Mouse (Mus musculus) liver, embryonic 12.5 days (tissue): ENCODE data around the gene Chd9. TPM values are rescaled to one million over a fixed set of nuclear protein-coding genes. Genes with fewer than 3 reads are reported as not detected.
"Not testable (repeated sequence)": the region's sequence is repeated elsewhere in the genome, so short reads cannot be mapped to it uniquely, and the experiment has no call there.

ENCODE experiments used
- ATAC-seq: fragments of 200-750 bp; cut with Nextera tagmentation; 2 replicates; pipeline ENCODE4 v1.8.0; 2017; ENCODE audit warnings: moderate number of reproducible peaks, mild to moderate bottlenecking, moderate library complexity
- H3K27ac ChIP-seq: fragments of 300-500 bp; sonication (generic); 2 replicates; pipeline ENCODE4 v1.5.1; 2016; ENCODE audit warnings: mild to moderate bottlenecking
- H3K27me3 ChIP-seq: fragments of 300-500 bp; sonication (generic); replicated peaks from 2 replicates; pipeline ENCODE4 v1.6.1; 2016; ENCODE audit warnings: mild to moderate bottlenecking, moderate library complexity
- H3K36me3 ChIP-seq: fragments of 300-500 bp; sonication (generic); 2 replicates; pipeline ENCODE4 v1.6.1; 2016; ENCODE audit warnings: mild to moderate bottlenecking, moderate library complexity
- H3K4me1 ChIP-seq: fragments of 300-500 bp; sonication (generic); 2 replicates; pipeline ENCODE4 v1.6.1; 2016
- H3K4me2 ChIP-seq: fragments of 300-500 bp; sonication (generic); 2 replicates; pipeline ENCODE4 v1.6.1; 2016; ENCODE audit warnings: mild to moderate bottlenecking, moderate library complexity
- H3K4me3 ChIP-seq: fragments of 300-500 bp; sonication (generic); 2 replicates; pipeline ENCODE4 v1.5.1; 2016; ENCODE audit warnings: mild to moderate bottlenecking, moderate library complexity
- H3K9ac ChIP-seq: fragments of 300-500 bp; sonication (generic); 2 replicates; pipeline ENCODE4 v1.6.1; 2016; ENCODE audit warnings: mild to moderate bottlenecking, moderate library complexity
- H3K9me3 ChIP-seq: fragments of 300-500 bp; sonication (generic); replicated peaks from 2 replicates; pipeline ENCODE4 v1.6.1; 2016; ENCODE audit warnings: mild to moderate bottlenecking, moderate library complexity
- WGBS: fragments of 180-500 bp; shearing (Covaris S2); methylation state at CpG from one replicate; pipeline ENCODE4 v1.1.7; 2016; ENCODE audit not compliant: insufficient replicate concordance; 5-methylcytosine and 5-hydroxymethylcytosine counted together
- polyA plus RNA-seq: library from polyadenylated mRNA; unstranded; fragments of >200 nt; fragmentation: Nextera tagmentation; extraction: Ambion mirVana; gene quantifications from 2 replicates; pipeline ENCODE4 v1.2.1, GENCODE M21; 2016

The Chd9 gene
- polyA plus RNA-seq, 1 experiment from 2014 or later: 15.2 TPM

GRCm38 (mm10) chr8:90897343-90897742 lies 69.2 kb downstream of the Chd9 start:
- Histone ChIP-seq H3K9me3 (no peaks in the 10 kb centered on the region), H3K9ac (no peak overlapping the region), H3K27ac (no peak overlapping the region), H3K4me2 (no peak overlapping the region), H3K4me1 (peaks cover 6% of the 10 kb centered on the region; the same call in 1 of the 2 replicates), H3K4me3 (no peak overlapping the region), H3K36me3 (no peaks in the 10 kb centered on the region), H3K27me3 (no peaks in the 10 kb centered on the region)
- no peak for ATAC-seq
- WGBS: 59% methylated on average over 5 of the region's 5 CpGs

- no peak overlapping the region for H3K27ac ChIP-seq
- no peaks in the 10 kb centered on the region for H3K9me3 ChIP-seq
- H3K4me3 ChIP-seq: no peak overlapping the region
- no peak overlapping the region for H3K4me2 ChIP-seq
- peaks cover 6% of the 10 kb centered on the region; the same call in 1 of the 2 replicates for H3K4me1 ChIP-seq
- H3K36me3 ChIP-seq: no peaks in the 10 kb centered on the region
- H3K27me3 ChIP-seq: no peaks in the 10 kb centered on the region
- H3K9ac ChIP-seq: no peak overlapping the region; the same call in 1 of the 2 replicates
- WGBS: 9% methylated on average over 6 of the region's 6 CpGs
- no peak for ATAC-seq
Observed at GRCm38 (mm10) chr8:90898578-90898977, 70.4 kb downstream of the Chd9 start.

GRCm38 (mm10) chr8:90902002-90902401 lies 73.8 kb downstream of the Chd9 start:
- H3K27me3 ChIP-seq: peaks cover 4% of the 10 kb centered on the region; the same call in 1 of the 2 replicates
- H3K36me3 ChIP-seq: no peaks in the 10 kb centered on the region
- ATAC-seq: no peak
- peaks cover 6% of the 10 kb centered on the region; the same call in 1 of the 2 replicates for H3K4me1 ChIP-seq
- 63% methylated on average over 2 of the region's 2 CpGs for WGBS
- no peak overlapping the region for H3K9ac ChIP-seq
- no peak overlapping the region for H3K4me2 ChIP-seq
- H3K27ac ChIP-seq: no peak overlapping the region
- no peak overlapping the region for H3K4me3 ChIP-seq
- no peaks in the 10 kb centered on the region for H3K9me3 ChIP-seq

GRCm38 (mm10) chr8:90904171-90904706 lies 76.1 kb downstream of the Chd9 start:
- no peak overlapping the region for H3K4me2 ChIP-seq
- peaks cover 16% of the 10 kb centered on the region for H3K4me1 ChIP-seq
- no peak overlapping the region for H3K9ac ChIP-seq
- no peaks in the 10 kb centered on the region for H3K9me3 ChIP-seq
- no peak overlapping the region for H3K4me3 ChIP-seq
- H3K36me3 ChIP-seq: no peaks in the 10 kb centered on the region
- H3K27ac ChIP-seq: no peak overlapping the region
- no peak for ATAC-seq
- 78% methylated on average over 2 of the region's 2 CpGs for WGBS
- peaks cover 7% of the 10 kb centered on the region; the same call in 1 of the 2 replicates for H3K27me3 ChIP-seq

GRCm38 (mm10) chr8:90906922-90907321 lies 78.8 kb downstream of the Chd9 start:
- Histone ChIP-seq H3K4me1 (peaks cover 20% of the 10 kb centered on the region), H3K27ac (no peak overlapping the region), H3K27me3 (peaks cover 7% of the 10 kb centered on the region; the same call in 1 of the 2 replicates), H3K9me3 (no peaks in the 10 kb centered on the region), H3K4me2 (peak overlapping the region; percentile 100), H3K4me3 (no peak overlapping the region), H3K9ac (no peak overlapping the region), H3K36me3 (no peaks in the 10 kb centered on the region)
- ATAC-seq: no peak
- 84% methylated on average over 4 of the region's 4 CpGs for WGBS

GRCm38 (mm10) chr8:90907516-90907847 lies 79.3 kb downstream of the Chd9 start:
- WGBS: 26% methylated on average over 10 of the region's 10 CpGs
- peaks cover 20% of the 10 kb centered on the region for H3K4me1 ChIP-seq
- ATAC-seq: no peak
- H3K4me3 ChIP-seq: peak overlapping the region; percentile 88
- H3K36me3 ChIP-seq: no peaks in the 10 kb centered on the region
- H3K4me2 ChIP-seq: peak overlapping the region; percentile 100
- peaks cover 7% of the 10 kb centered on the region; the same call in 1 of the 2 replicates for H3K27me3 ChIP-seq
- peak overlapping the region; percentile 91 for H3K9ac ChIP-seq
- H3K9me3 ChIP-seq: no peaks in the 10 kb centered on the region
- peak overlapping the region; percentile 81 for H3K27ac ChIP-seq

GRCm38 (mm10) chr8:90907848-90908551 lies 79.8 kb downstream of the Chd9 start:
- H3K27me3 ChIP-seq: peaks cover 7% of the 10 kb centered on the region; the same call in 1 of the 2 replicates
- H3K36me3 ChIP-seq: no peaks in the 10 kb centered on the region
- under 1% methylated on average over 81 of the region's 89 CpGs for WGBS
- peak overlapping the region; percentile 91 for H3K9ac ChIP-seq
- H3K4me2 ChIP-seq: peak overlapping the region; percentile 100
- H3K4me1 ChIP-seq: peaks cover 20% of the 10 kb centered on the region
- peak overlapping the region; percentile 82 for H3K27ac ChIP-seq
- H3K9me3 ChIP-seq: no peaks in the 10 kb centered on the region
- peak overlapping the region; percentile 88 for H3K4me3 ChIP-seq
- peak; percentile 97 for ATAC-seq

GRCm38 (mm10) chr8:90908580-90909471 lies 80.7 kb downstream of the Chd9 start:
- Histone ChIP-seq H3K4me2 (peak overlapping the region; percentile 100), H3K27ac (peak overlapping the region; percentile 82), H3K9me3 (no peaks in the 10 kb centered on the region), H3K36me3 (no peaks in the 10 kb centered on the region), H3K9ac (peak overlapping the region; percentile 91), H3K4me1 (peaks cover 20% of the 10 kb centered on the region), H3K4me3 (peak overlapping the region; percentile 88), H3K27me3 (peaks cover 7% of the 10 kb centered on the region; the same call in 1 of the 2 replicates)
- WGBS: under 1% methylated on average over 76 of the region's 89 CpGs
- peak; percentile 31 for ATAC-seq

GRCm38 (mm10) chr8:90923158-90923905 lies 95.2 kb downstream of the Chd9 start:
- Histone ChIP-seq H3K9me3 (no peaks in the 10 kb centered on the region), H3K36me3 (no peaks in the 10 kb centered on the region), H3K27me3 (no peaks in the 10 kb centered on the region), H3K4me2 (no peak overlapping the region), H3K4me1 (no peaks in the 10 kb centered on the region), H3K9ac (no peak overlapping the region), H3K27ac (no peak overlapping the region), H3K4me3 (no peak overlapping the region)
- ATAC-seq: no peak
- 62% methylated on average over 3 of the region's 3 CpGs for WGBS

- no peak overlapping the region for H3K4me3 ChIP-seq
- no peak overlapping the region for H3K27ac ChIP-seq
- no peak overlapping the region for H3K4me2 ChIP-seq
- no peaks in the 10 kb centered on the region for H3K4me1 ChIP-seq
- no peaks in the 10 kb centered on the region for H3K9me3 ChIP-seq
- no peak for ATAC-seq
- no peaks in the 10 kb centered on the region for H3K27me3 ChIP-seq
- H3K36me3 ChIP-seq: peaks cover 6% of the 10 kb centered on the region
- WGBS: 61% methylated on average over 1 of the region's 1 CpGs
- H3K9ac ChIP-seq: no peak overlapping the region
Observed at GRCm38 (mm10) chr8:90928412-90928811, 100.3 kb downstream of the Chd9 start.

- not testable (repeated sequence) for ATAC-seq, H3K9ac ChIP-seq
Observed at GRCm38 (mm10) chr8:90930125-90930524, 102.0 kb downstream of the Chd9 start.

More at GRCm38 (mm10) chr8:90930125-90930524, 102.0 kb downstream of the Chd9 start:
- not testable (repeated sequence) for H3K36me3 ChIP-seq, H3K4me2 ChIP-seq, H3K27me3 ChIP-seq, H3K4me3 ChIP-seq, H3K9me3 ChIP-seq, H3K27ac ChIP-seq, H3K4me1 ChIP-seq
